Mouse (Mus musculus) heart, postnatal 14 days (tissue): ENCODE data around the gene Ccdc87. TPM values are rescaled to one million over a fixed set of nuclear protein-coding genes. Genes with fewer than 3 reads are reported as not detected.

Source experiments
- DNase-seq, 2 experiments: peaks; one replicate each; pipeline ENCODE4 v3.0.0; 2021 to 2022
- intact Hi-C: fragments of 180-260 bp; cut with DNase I; formaldehyde crosslinking; loops from one replicate; pipeline ENCODE4 v1.15.1; 2025
- long read RNA-seq, 2 experiments: library from polyadenylated mRNA; stranded (forward); transcript quantifications; one replicate each; pipeline ENCODE4 v2.0.0; 2021
- total RNA-seq, 2 experiments: library from RNA; stranded (reverse); gene quantifications; 2 replicates each; pipeline ENCODE4 v1.2.3; 2021

The Ccdc87 gene
- not detected for total RNA-seq
- long read RNA-seq, experiment 1, result 0 reads
- long read RNA-seq, experiment 2, result 0 reads

GRCm38 (mm10) chr19:4839149-4839548, at the start of gene Ccdc87, which contains the start of gene Ccs:
Ccdc87 (plus strand) TSS chr19:4839366.
Ccs (minus strand) TSS chr19:4839332.
- intact Hi-C loops, result loop anchor here (2.0 kb wide), 1 partner anchor 26 kb away; no protein-coding TSS in a partner anchor
- DNase-seq, result peak; percentile 97 to 98

- intact Hi-C loops, result no loop called here
- no peak for DNase-seq
Measured at GRCm38 (mm10) chr19:4793281-4793830, 45.8 kb upstream of the Ccdc87 start.

- intact Hi-C loops, result loop anchor here (2.0 kb wide), 1 partner anchor 15 kb away; no protein-coding TSS in a partner anchor
- DNase-seq, result peak; percentile 94 to 97
Measured at GRCm38 (mm10) chr19:4793831-4794422, 45.2 kb upstream of the Ccdc87 start, which contains the start of gene Rbm4. Rbm4 (minus strand) TSS chr19:4793901.

GRCm38 (mm10) chr19:4795929-4796328, 43.2 kb upstream of the Ccdc87 start:
- intact Hi-C loops, result loop anchor here (2.0 to 5.0 kb wide), 2 partner anchors 13 to 34 kb away; no protein-coding TSS in a partner anchor
- no peak for DNase-seq

- intact Hi-C loops, result loop anchor here (5.0 kb wide), 1 partner anchor 36 kb away; no protein-coding TSS in a partner anchor
- DNase-seq, result no peak
Measured at GRCm38 (mm10) chr19:4797846-4798245, 41.3 kb upstream of the Ccdc87 start.

GRCm38 (mm10) chr19:4799083-4799482, 40.1 kb upstream of the Ccdc87 start:
- intact Hi-C loops, result loop anchor here (5.0 kb wide), 1 partner anchor 37 kb away; no protein-coding TSS in a partner anchor
- DNase-seq, result no peak

- DNase-seq, result no peak
- intact Hi-C loops, result no loop called here
Measured at GRCm38 (mm10) chr19:4802691-4803091, 36.5 kb upstream of the Ccdc87 start.

GRCm38 (mm10) chr19:4803283-4803682, 35.9 kb upstream of the Ccdc87 start:
- intact Hi-C loops, result no loop called here
- DNase-seq, result no peak

GRCm38 (mm10) chr19:4810309-4810708, 28.9 kb upstream of the Ccdc87 start:
- DNase-seq, result no peak
- intact Hi-C loops, result no loop called here

- DNase-seq, result no peak
- intact Hi-C loops, result no loop called here
Measured at GRCm38 (mm10) chr19:4810746-4811062, 28.5 kb upstream of the Ccdc87 start.

GRCm38 (mm10) chr19:4811063-4811908, 27.9 kb upstream of the Ccdc87 start, which contains the start of the genes Gm21992 and Rbm14:
Gm21992 (minus strand) TSS chr19:4811612.
Rbm14 (minus strand) TSS chr19:4811634.
- DNase-seq, result peak; percentile 97
- intact Hi-C loops, result no loop called here

GRCm38 (mm10) chr19:4811909-4812242, 27.3 kb upstream of the Ccdc87 start:
- intact Hi-C loops, result loop anchor here (2.0 kb wide), 2 partner anchors 27 to 57 kb away; partner anchors contain the start of genes Ccdc87 and Ccs
- DNase-seq, result no peak

- DNase-seq, result peak in 1 of 2 experiments; percentile 16
- intact Hi-C loops, result loop anchor here (2.0 kb wide), 2 partner anchors 26 to 58 kb away; partner anchors contain the start of genes Ccdc87 and Ccs
Measured at GRCm38 (mm10) chr19:4812334-4812949, 26.7 kb upstream of the Ccdc87 start.

GRCm38 (mm10) chr19:4813015-4813414, 26.2 kb upstream of the Ccdc87 start:
- peak in 1 of 2 experiments; percentile 28 for DNase-seq
- intact Hi-C loops, result loop anchor here (2.0 kb wide), 2 partner anchors 26 to 58 kb away; partner anchors contain the start of genes Ccdc87 and Ccs

GRCm38 (mm10) chr19:4817182-4817835, 21.9 kb upstream of the Ccdc87 start:
- intact Hi-C loops, result no loop called here

GRCm38 (mm10) chr19:4820678-4821303, 18.4 kb upstream of the Ccdc87 start:
- intact Hi-C loops, result no loop called here
- DNase-seq, result peak; percentile 81 to 83

More at GRCm38 (mm10) chr19:4817182-4817835, 21.9 kb upstream of the Ccdc87 start:
- no peak for DNase-seq

GRCm38 (mm10) chr19:4828444-4829114, 10.6 kb upstream of the Ccdc87 start:
- no peak for DNase-seq
- intact Hi-C loops, result no loop called here

- peak; percentile 62 to 84 for DNase-seq
- intact Hi-C loops, result no loop called here
Measured at GRCm38 (mm10) chr19:4829156-4829555, 10.0 kb upstream of the Ccdc87 start.

- no peak for DNase-seq
- intact Hi-C loops, result no loop called here
Measured at GRCm38 (mm10) chr19:4833977-4834376, 5.2 kb upstream of the Ccdc87 start.
